Mouse (Mus musculus) fat pad, adult 2 months (tissue): ENCODE measurements at regions not wholly inside any gene's neighbourhood (a gene's known extent, or its start where the extent isn't known, plus 50 kb on each side); places are given as distances from the start of the nearest gene placed in this dataset.
"Not testable (repeated sequence)": the region's sequence is repeated elsewhere in the genome, so short reads cannot be mapped to it uniquely, and the experiment has no call there.

Experiments used
- DNase-seq: peaks from one replicate; pipeline ENCODE4 v3.0.0-alpha.2; 2011; ENCODE audit warnings: low read depth, low spot score; ENCODE audit errors: extremely low read depth

GRCm38 (mm10) chr2:51793291-51793690, 141.7 kb downstream of the Rbm43 start:
- DNase-seq, result not testable (repeated sequence)

- no peak for DNase-seq
These were observed 135.1 kb downstream of the Rbm43 start for GRCm38 (mm10) chr2:51799856-51800255.

GRCm38 (mm10) chr2:51822976-51823375, 112.0 kb downstream of the Rbm43 start:
- DNase-seq, result no peak

GRCm38 (mm10) chr2:51830286-51830944, 104.5 kb downstream of the Rbm43 start:
- DNase-seq, result no peak

- DNase-seq, result no peak
These were observed 103.8 kb downstream of the Rbm43 start for GRCm38 (mm10) chr2:51830965-51831720.

- no peak for DNase-seq
These were observed 97.1 kb downstream of the Rbm43 start for GRCm38 (mm10) chr2:51837864-51838263.

- no peak for DNase-seq
These were observed 94.2 kb downstream of the Rbm43 start for GRCm38 (mm10) chr2:51840808-51841207.

GRCm38 (mm10) chr2:51844831-51845230, 90.1 kb downstream of the Rbm43 start:
- DNase-seq, result no peak

GRCm38 (mm10) chr2:51847556-51847955, 87.4 kb downstream of the Rbm43 start:
- no peak for DNase-seq

- DNase-seq, result no peak
These were observed 87.0 kb downstream of the Rbm43 start for GRCm38 (mm10) chr2:51847964-51848363.

GRCm38 (mm10) chr2:51848491-51848890, 86.5 kb downstream of the Rbm43 start:
- no peak for DNase-seq

- no peak for DNase-seq
These were observed 84.4 kb downstream of the Rbm43 start for GRCm38 (mm10) chr2:51850581-51850980.

- DNase-seq, result no peak
These were observed 83.3 kb downstream of the Rbm43 start for GRCm38 (mm10) chr2:51851711-51852110.

- no peak for DNase-seq
These were observed 77.7 kb downstream of the Rbm43 start for GRCm38 (mm10) chr2:51857226-51857625.

GRCm38 (mm10) chr2:51866045-51866444, 68.9 kb downstream of the Rbm43 start:
- DNase-seq, result no peak

- no peak for DNase-seq
These were observed 66.0 kb downstream of the Rbm43 start for GRCm38 (mm10) chr2:51868878-51869510.

GRCm38 (mm10) chr2:51871571-51871970, 63.4 kb downstream of the Rbm43 start:
- no peak for DNase-seq
